Mouse (Mus musculus) CD4-positive naive resting alpha-beta T cell, adult 57 days (primary cell): ENCODE results near the gene Ccdc191. TPM values are rescaled to one million over a fixed set of nuclear protein-coding genes. Genes with fewer than 3 reads are reported as not detected.

Experiments used
- total RNA-seq: library from RNA; stranded (reverse); gene quantifications from one replicate; pipeline ENCODE4 v1.2.4, GENCODE M21; 2023

Gene Ccdc191
- 4.0 TPM for total RNA-seq

GRCm38 (mm10) chr16:43889208-43890004 is at the start of gene Ccdc191:
Gene Ccdc191 (plus strand): TSS chr16:43889800.

GRCm38 (mm10) chr16:43926341-43926859 is 36.8 kb downstream of the Ccdc191 start, which contains the start of gene Qtrt2:
Gene Qtrt2 (minus strand): TSS chr16:43926809.

GRCm38 (mm10) chr16:43979328-43980109 is 89.9 kb downstream of the Ccdc191 start, which contains the start of gene Zdhhc23:
Gene Zdhhc23 (minus strand): TSS chr16:43979791.

Other genes starting within 250 kb of the Ccdc191 start
- 6.6 TPM for gene Tigit, start 225.7 kb upstream of the Ccdc191 start, total RNA-seq
- gene Drd3, start 135.8 kb upstream of the Ccdc191 start, total RNA-seq: not detected
- gene Qtrt2, start 37.0 kb downstream of the Ccdc191 start, total RNA-seq: 66.6 TPM
- gene Zdhhc23, start 90.0 kb downstream of the Ccdc191 start, total RNA-seq: 5.0 TPM
- gene Gramd1c, start 173.5 kb downstream of the Ccdc191 start, total RNA-seq: 1.7 TPM
- gene Atp6v1a, start 249.9 kb downstream of the Ccdc191 start, total RNA-seq: 22.0 TPM